In the genomic region with DNA sequence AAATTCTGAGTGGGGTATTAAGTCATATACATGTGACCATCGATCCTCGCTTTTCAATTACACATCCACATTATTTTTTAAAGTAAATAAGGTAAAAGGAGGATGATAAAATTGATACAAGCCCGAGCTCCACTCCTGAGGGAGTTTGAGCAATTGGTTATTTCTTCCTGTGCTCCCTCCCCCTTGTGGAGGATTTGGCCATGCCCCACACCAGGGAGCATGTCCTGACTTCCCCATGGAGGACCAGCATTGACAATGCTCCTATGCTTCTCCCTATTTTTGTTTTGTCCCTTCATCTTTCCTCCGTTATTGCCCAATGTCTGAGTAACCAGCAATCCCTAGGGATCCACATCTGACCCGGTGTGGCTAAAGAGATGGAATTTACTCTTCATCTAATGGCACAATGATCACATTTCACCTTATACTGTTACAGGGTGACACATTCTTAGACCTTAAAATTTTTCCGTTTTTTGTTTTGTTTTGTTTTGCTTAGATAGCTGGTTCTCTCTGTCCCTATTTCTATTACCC, we compare ENCODE assay signal across 21 mouse cellular contexts.
"Had no signal": no experiment of that assay in that cellular context is flagged by ENCODE, and none has a peak within 500 bp of the region (broad histone marks: within the 10 kb centered on the region; RNA-seq: fewer than 3 reads in every experiment).

No protein-coding gene starts in this region.

- H3K36me3 ChIP-seq: liver, embryonic 15.5 days; lung, embryonic 15.5 days; midbrain, embryonic 13.5 days; midbrain, embryonic 15.5 days; neural tube, embryonic 13.5 days; neural tube, embryonic 15.5 days had no signal

- DNase-seq: liver, postnatal 0 days; lung, adult 2 months; lung, postnatal 14 days; lung, postnatal 36 days; retina, postnatal 1 day; right cerebral cortex, adult 18-20 months; right cerebral cortex, postnatal 25 days; right cerebral cortex, postnatal 4 days; spleen, adult 18-20 months; thymus, adult 2 months; thymus, postnatal 25 days; thymus, postnatal 4 days had no signal

- H3K4me2 ChIP-seq: liver, embryonic 15.5 days; lung, embryonic 15.5 days; midbrain, embryonic 11.5 days; midbrain, embryonic 13.5 days; midbrain, embryonic 15.5 days; neural tube, embryonic 13.5 days; neural tube, embryonic 15.5 days had no signal

- H3K9ac ChIP-seq: liver, embryonic 15.5 days; liver, postnatal 0 days; lung, embryonic 15.5 days; midbrain, embryonic 13.5 days; midbrain, embryonic 15.5 days; neural tube, embryonic 13.5 days; neural tube, embryonic 15.5 days had no signal

- H3K27me3 ChIP-seq: liver, embryonic 15.5 days; lung, embryonic 15.5 days; midbrain, embryonic 13.5 days; midbrain, embryonic 15.5 days; neural tube, embryonic 13.5 days; neural tube, embryonic 15.5 days had no signal

- H3K9me3 ChIP-seq: liver, embryonic 15.5 days; lung, embryonic 15.5 days; midbrain, embryonic 13.5 days; midbrain, embryonic 15.5 days; neural tube, embryonic 13.5 days; neural tube, embryonic 15.5 days had no signal

- H3K27ac ChIP-seq: liver, embryonic 15.5 days; lung, embryonic 15.5 days; macrophage; midbrain, embryonic 13.5 days; midbrain, embryonic 15.5 days; neural tube, embryonic 13.5 days; neural tube, embryonic 15.5 days had no signal

- H3K4me1 ChIP-seq: liver, embryonic 15.5 days; midbrain, embryonic 13.5 days had no signal

- ATAC-seq: liver, postnatal 0 days; lung, postnatal 0 days; midbrain, embryonic 13.5 days; midbrain, embryonic 15.5 days had no signal

- H3K4me3 ChIP-seq: liver, embryonic 15.5 days; lung, embryonic 15.5 days; midbrain, embryonic 13.5 days; midbrain, embryonic 15.5 days; neural tube, embryonic 13.5 days; neural tube, embryonic 15.5 days had no signal
